Mouse (Mus musculus): ENCODE measurements around the gene Stxbp3.

The Stxbp3 gene

GRCm38 (mm10) chr3:108798375-108798774 lies 42.0 kb downstream of the Stxbp3 start:
- no peak for DNase-seq (ENCODE audit: low read depth in 2 of 2, low spot score in 2 of 2)

GRCm38 (mm10) chr3:108797723-108798122 lies 42.6 kb downstream of the Stxbp3 start:
- no peak for DNase-seq (ENCODE audit: low read depth in 2 of 2, low spot score in 2 of 2)

GRCm38 (mm10) chr3:108796386-108796785 lies 43.9 kb downstream of the Stxbp3 start:
- DNase-seq (ENCODE audit: low read depth in 2 of 2, low spot score in 2 of 2) = no peak

GRCm38 (mm10) chr3:108795554-108796299 lies 44.6 kb downstream of the Stxbp3 start:
- peak in 1 of 2 experiments; percentile 15 for DNase-seq (ENCODE audit: low read depth in 2 of 2, low spot score in 2 of 2)

GRCm38 (mm10) chr3:108794780-108795179 lies 45.5 kb downstream of the Stxbp3 start:
- DNase-seq (ENCODE audit: low read depth in 2 of 2, low spot score in 2 of 2) = no peak

GRCm38 (mm10) chr3:108792420-108792819 lies 47.9 kb downstream of the Stxbp3 start:
- no peak for DNase-seq (ENCODE audit: low read depth in 2 of 2, low spot score in 2 of 2)

- no peak for DNase-seq (ENCODE audit: low read depth in 2 of 2, low spot score in 2 of 2)
Observed at GRCm38 (mm10) chr3:108791054-108791706, 49.1 kb downstream of the Stxbp3 start.

GRCm38 (mm10) chr3:108790499-108790898 lies 49.8 kb downstream of the Stxbp3 start:
- no peak for DNase-seq (ENCODE audit: low read depth in 2 of 2, low spot score in 2 of 2)

- DNase-seq (ENCODE audit: low read depth in 2 of 2, low spot score in 2 of 2) = no peak
Observed at GRCm38 (mm10) chr3:108789299-108789698, 51.0 kb downstream of the Stxbp3 start.

- no peak for DNase-seq (ENCODE audit: low read depth in 2 of 2, low spot score in 2 of 2)
Observed at GRCm38 (mm10) chr3:108788455-108788794, 51.9 kb downstream of the Stxbp3 start.

- no peak for DNase-seq (ENCODE audit: low read depth in 2 of 2, low spot score in 2 of 2)
Observed at GRCm38 (mm10) chr3:108787754-108788454, 52.4 kb downstream of the Stxbp3 start.

GRCm38 (mm10) chr3:108786520-108786919 lies 53.8 kb downstream of the Stxbp3 start:
- DNase-seq (ENCODE audit: low read depth in 2 of 2, low spot score in 2 of 2) = no peak

- no peak for DNase-seq (ENCODE audit: low read depth in 2 of 2, low spot score in 2 of 2)
Observed at GRCm38 (mm10) chr3:108782364-108782895, 57.9 kb downstream of the Stxbp3 start.

- no peak for DNase-seq (ENCODE audit: low read depth in 2 of 2, low spot score in 2 of 2)
Observed at GRCm38 (mm10) chr3:108781884-108782270, 58.4 kb downstream of the Stxbp3 start.

- DNase-seq (ENCODE audit: low read depth in 2 of 2, low spot score in 2 of 2) = no peak
Observed at GRCm38 (mm10) chr3:108781238-108781883, 59.0 kb downstream of the Stxbp3 start.

- DNase-seq (ENCODE audit: low read depth in 2 of 2, low spot score in 2 of 2) = no peak
Observed at GRCm38 (mm10) chr3:108778761-108779540, 61.4 kb downstream of the Stxbp3 start.

GRCm38 (mm10) chr3:108772811-108773210 lies 67.5 kb downstream of the Stxbp3 start:
- no peak for DNase-seq (ENCODE audit: low read depth in 2 of 2, low spot score in 2 of 2)

- no peak for DNase-seq (ENCODE audit: low read depth in 2 of 2, low spot score in 2 of 2)
Observed at GRCm38 (mm10) chr3:108772211-108772610, 68.1 kb downstream of the Stxbp3 start.

GRCm38 (mm10) chr3:108770725-108771368 lies 69.5 kb downstream of the Stxbp3 start:
- DNase-seq (ENCODE audit: low read depth in 2 of 2, low spot score in 2 of 2) = peak; percentile 31 to 70

GRCm38 (mm10) chr3:108769547-108769946 lies 70.8 kb downstream of the Stxbp3 start:
- no peak for DNase-seq (ENCODE audit: low read depth in 2 of 2, low spot score in 2 of 2)
